Mouse (Mus musculus) gastrocnemius, adult 2 months (tissue): Measurements from ENCODE around the gene Ccnjl. TPM values are rescaled to one million over a fixed set of nuclear protein-coding genes. Genes with fewer than 3 reads are reported as not detected.

ENCODE experiments used
- DNase-seq: peaks from one replicate; pipeline ENCODE4 v3.0.0; 2022
- H3K27ac ChIP-seq: fragments of 200-600 bp; 2 replicates; pipeline ENCODE4 v1.8.1; 2022; ENCODE audit warnings: mild to moderate bottlenecking
- H3K4me3 ChIP-seq: fragments of 200-600 bp; 2 replicates; pipeline ENCODE4 v1.8.1; 2022; ENCODE audit warnings: mild to moderate bottlenecking, moderate library complexity
- CTCF ChIP-seq: fragments of 200-600 bp; IDR thresholded peaks from 2 replicates; pipeline ENCODE4 v1.8.1; 2022; ENCODE audit warnings: antibody characterized with exemption, mild to moderate bottlenecking, moderate library complexity
- intact Hi-C: fragments of 180-260 bp; cut with DNase I; formaldehyde crosslinking; loops from one replicate; pipeline ENCODE4 v1.15.1; 2025
- total RNA-seq, 2 experiments: library from RNA; stranded (reverse); gene quantifications; 2 replicates each; pipeline ENCODE4 v1.2.3; 2021

Ccnjl gene
- total RNA-seq, 2 experiments from 2014 or later, result 0.33 TPM; not detected in 1

- Histone ChIP-seq H3K27ac (no peak overlapping the region), H3K4me3 (no peak overlapping the region)
- intact Hi-C loops, result no loop called here
- TF ChIP-seq CTCF, result no peak
- DNase-seq, result no peak
Observed at GRCm38 (mm10) chr11:43539863-43540262, 11.3 kb downstream of the Ccnjl start.

- intact Hi-C loops, result no loop called here
- DNase-seq, result no peak
- no peak overlapping the region for H3K4me3 ChIP-seq
- no peak for TF ChIP-seq CTCF
- H3K27ac ChIP-seq, result no peak overlapping the region
Observed at GRCm38 (mm10) chr11:43543711-43544466, 15.3 kb downstream of the Ccnjl start.

- intact Hi-C loops, result no loop called here
- Histone ChIP-seq H3K4me3 (no peak overlapping the region), H3K27ac (no peak overlapping the region)
- TF ChIP-seq CTCF, result no peak
- no peak for DNase-seq
Observed at GRCm38 (mm10) chr11:43544819-43545218, 16.2 kb downstream of the Ccnjl start.

GRCm38 (mm10) chr11:43545873-43546475, 17.4 kb downstream of the Ccnjl start:
- DNase-seq, result no peak
- intact Hi-C loops, result no loop called here
- no peak for TF ChIP-seq CTCF
- H3K4me3 ChIP-seq, result no peak overlapping the region
- H3K27ac ChIP-seq, result no peak overlapping the region

- TF ChIP-seq CTCF, result no peak
- H3K4me3 ChIP-seq, result no peak overlapping the region
- intact Hi-C loops, result no loop called here
- no peak for DNase-seq
- no peak overlapping the region for H3K27ac ChIP-seq
Observed at GRCm38 (mm10) chr11:43546678-43547077, 18.1 kb downstream of the Ccnjl start.

- H3K27ac ChIP-seq, result no peak overlapping the region
- TF ChIP-seq CTCF, result no peak
- no peak overlapping the region for H3K4me3 ChIP-seq
- intact Hi-C loops, result no loop called here
- DNase-seq, result no peak
Observed at GRCm38 (mm10) chr11:43548148-43548547, 19.6 kb downstream of the Ccnjl start.

- H3K27ac ChIP-seq, result no peak overlapping the region
- no peak for DNase-seq
- intact Hi-C loops, result no loop called here
Observed at GRCm38 (mm10) chr11:43548657-43549435, 20.3 kb downstream of the Ccnjl start.

GRCm38 (mm10) chr11:43549701-43550100, 21.1 kb downstream of the Ccnjl start:
- TF ChIP-seq CTCF, result no peak
- intact Hi-C loops, result no loop called here
- Histone ChIP-seq H3K4me3 (no peak overlapping the region), H3K27ac (no peak overlapping the region)
- peak; percentile 76 for DNase-seq

More at GRCm38 (mm10) chr11:43548657-43549435, 20.3 kb downstream of the Ccnjl start:
- no peak overlapping the region for H3K4me3 ChIP-seq
- no peak for TF ChIP-seq CTCF

GRCm38 (mm10) chr11:43551756-43552155, 23.2 kb downstream of the Ccnjl start:
- no peak for TF ChIP-seq CTCF
- intact Hi-C loops, result no loop called here
- no peak overlapping the region for H3K4me3 ChIP-seq
- DNase-seq, result no peak
- no peak overlapping the region for H3K27ac ChIP-seq

- Histone ChIP-seq H3K4me3 (no peak overlapping the region), H3K27ac (no peak overlapping the region)
- intact Hi-C loops, result no loop called here
- no peak for TF ChIP-seq CTCF
- no peak for DNase-seq
Observed at GRCm38 (mm10) chr11:43552675-43553074, 24.1 kb downstream of the Ccnjl start.

GRCm38 (mm10) chr11:43556538-43556937, 28.0 kb downstream of the Ccnjl start:
- no peak for DNase-seq
- H3K4me3 ChIP-seq, result no peak overlapping the region
- TF ChIP-seq CTCF, result peak; percentile 8; the same call in 1 of the 2 replicates
- intact Hi-C loops, result no loop called here
- H3K27ac ChIP-seq, result no peak overlapping the region

- Histone ChIP-seq H3K4me3 (no peak overlapping the region), H3K27ac (no peak overlapping the region)
- no peak for TF ChIP-seq CTCF
- intact Hi-C loops, result no loop called here
- no peak for DNase-seq
Observed at GRCm38 (mm10) chr11:43559515-43560292, 31.1 kb downstream of the Ccnjl start.
